In the genomic region with DNA sequence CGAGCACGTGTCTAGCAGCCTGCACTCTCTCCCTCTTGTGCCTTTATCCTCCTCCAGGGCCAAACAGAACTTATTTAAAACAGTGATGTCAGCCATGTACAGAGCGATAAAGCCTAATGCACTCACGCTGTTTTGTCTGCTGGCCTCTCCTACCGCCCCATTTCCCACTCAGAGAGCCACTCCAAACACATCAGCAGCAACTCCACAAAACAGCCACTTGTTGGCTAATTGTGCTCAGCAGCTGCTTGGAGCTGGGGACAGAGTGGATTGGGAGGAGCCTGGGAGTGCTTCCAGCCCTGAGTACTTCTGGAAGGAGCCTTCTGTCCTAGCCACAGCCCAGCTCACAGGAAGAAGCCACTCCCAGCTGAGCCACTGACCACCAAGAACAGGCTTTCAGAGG, we compare ENCODE assay signal across 11 mouse cellular contexts. TPM values are rescaled to one million over a fixed set of nuclear protein-coding genes. Genes with fewer than 3 reads are reported as not detected.
DNase-seq lines count a peak whose midpoint lies in the region; ATAC-seq lines count a peak whose summit lies in the region.
"Had no signal": no experiment of that assay in that cellular context is flagged by ENCODE, and none has a peak within 500 bp of the region (broad histone marks: within the 10 kb centered on the region; RNA-seq: fewer than 3 reads in every experiment).

No protein-coding gene starts in this region.

- H3K9ac ChIP-seq in lung, embryonic 15.5 days = no peak overlapping the region
- H3K9ac ChIP-seq: liver, embryonic 15.5 days had no signal

- 33% methylated on average over 5 of the region's 5 CpGs for WGBS in lung, embryonic 15.5 days

- no peak overlapping the region for H3K4me2 ChIP-seq in lung, embryonic 15.5 days
- H3K4me2 ChIP-seq: liver, embryonic 15.5 days had no signal

- ATAC-seq in lung, embryonic 15.5 days (ENCODE audit: borderline replicate concordance, extremely low read depth, low FRiP score, low TSS enrichment) = peak; percentile 52; the same call in 1 of the 2 replicates

- peak; percentile 29 to 32 for DNase-seq in right cerebral cortex, postnatal 10 days (ENCODE audit: low spot score in 2 of 2)
- no peak for DNase-seq in right cerebral cortex, postnatal 4 days
- peak; percentile 74 to 84 for DNase-seq in heart, adult 18-20 months
- DNase-seq in urinary bladder, postnatal 36 days (ENCODE audit: low spot score in 2 of 2) = peak; percentile 23 to 41
- no peak for DNase-seq in right cerebral cortex, postnatal 25 days
- no peak for DNase-seq in cerebellum, postnatal 25 days
- no peak for DNase-seq in cerebellum, adult 8-10 months
- DNase-seq: cerebellum, adult 11-12 months; kidney, adult 11 months had no signal

- no peak overlapping the region for H3K4me3 ChIP-seq in lung, embryonic 15.5 days
- H3K4me3 ChIP-seq: liver, embryonic 15.5 days had no signal

- H3K4me1 ChIP-seq in lung, embryonic 15.5 days = 0 out of 2 replicates have a peak, but pooled peaks cover 6% of the 10 kb centered on the region
- H3K4me1 ChIP-seq: liver, embryonic 15.5 days had no signal

- no peaks in the 10 kb centered on the region for H3K27me3 ChIP-seq in lung, embryonic 15.5 days
- H3K27me3 ChIP-seq: liver, embryonic 15.5 days had no signal

- no peaks in the 10 kb centered on the region for H3K9me3 ChIP-seq in lung, embryonic 15.5 days
- H3K9me3 ChIP-seq: liver, embryonic 15.5 days had no signal

- H3K36me3 ChIP-seq in lung, embryonic 15.5 days = no peaks in the 10 kb centered on the region
- H3K36me3 ChIP-seq: liver, embryonic 15.5 days had no signal

- H3K27ac ChIP-seq in lung, embryonic 15.5 days = no peak overlapping the region
- H3K27ac ChIP-seq: liver, embryonic 15.5 days had no signal

RNA-seq across cellular contexts. Expression of gene Fubp3, which starts 35.4 kb away (rescaled TPM):
- 10 to 100 TPM; 11.1 to 11.2 TPM for total RNA-seq in heart, adult 18-20 months (2021)
- polyA plus RNA-seq in lung, embryonic 15.5 days (2015; fragmentation: Nextera tagmentation; extraction: Ambion mirVana) = 78.4 and 81.8 TPM in 2 replicates

Comparison
In these comparisons a context has a peak if more than half of its experiments do, and no peak if none do; other contexts are left out.
1. DNase-seq: peak in right cerebral cortex, postnatal 10 days (2 of 2), heart, adult 18-20 months (2 of 2) and urinary bladder, postnatal 36 days (2 of 2); none in right cerebral cortex, postnatal 4 days (single experiment), right cerebral cortex, postnatal 25 days (single experiment), cerebellum, postnatal 25 days (0 of 2) and cerebellum, adult 8-10 months (single experiment).